Mouse (Mus musculus) kidney, adult 2 months (tissue): ENCODE data around the gene Fbxo10.

Experiments
- CTCF ChIP-seq: fragments of 200-500 bp; conservative IDR thresholded peaks from 2 replicates; pipeline ENCODE4 v1.5.1; 2011; ENCODE audit warnings: low read depth, mild to moderate bottlenecking, control low read depth, low read length, moderate library complexity, mixed read lengths; ENCODE audit not compliant: insufficient read depth, insufficient read length
- POLR2A ChIP-seq: fragments of 200-500 bp; IDR thresholded peaks from one replicate; pipeline ENCODE4 v1.6.1; 2011; ENCODE audit warnings: low read depth, low read length, control low read depth

- TF ChIP-seq CTCF (no peak), POLR2A (peak; percentile 15)
Measured at GRCm38 (mm10) chr4:45011581-45012104, 72.8 kb downstream of the Fbxo10 start.
